Mouse (Mus musculus): ENCODE results near the gene 2200002J24Rik.

GRCm38 (mm10) chr7:30698589-30698988 lies at the start of gene 2200002J24Rik:
- no peak for TF ChIP-seq CTCF (IDR thresholded peaks at IDR 0.05; ENCODE audit: borderline replicate concordance, control insufficient read depth, extremely low read depth, insufficient read depth, low read length, poor library complexity)
- no peak for TF ChIP-seq POLR2A (IDR thresholded peaks at IDR 0.05; ENCODE audit: control insufficient read depth, extremely low read depth, insufficient read depth, low read length, poor library complexity)

Data from thymus, adult 2 months (tissue).